Mouse (Mus musculus): ENCODE results near the gene E4f1. TPM values are rescaled to one million over a fixed set of nuclear protein-coding genes. Genes with fewer than 3 reads are reported as not detected.
"Not testable (repeated sequence)": the region's sequence is repeated elsewhere in the genome, so short reads cannot be mapped to it uniquely, and the experiment has no call there.

Gene E4f1
- polyA plus RNA-seq, 1 experiment from 2014 or later, result 8.3 TPM

GRCm38 (mm10) chr17:24470701-24471527, 801 bp upstream of the E4f1 start:
- Histone ChIP-seq H3K9ac (ENCODE audit: low read length) (peak overlapping the region; percentile 83), H3K4me2 (ENCODE audit: low read length) (peak overlapping the region; percentile 81), H3K4me3 (ENCODE audit: low read depth, low read length) (peak overlapping the region; percentile 81), H3K27me3 (replicated peaks; ENCODE audit: control insufficient read depth, insufficient read depth, low read length) (no peaks in the 10 kb centered on the region), H3K27ac (ENCODE audit: low read depth, low read length) (peak overlapping the region; percentile 72), H3K9me3 (replicated peaks; ENCODE audit: control insufficient read depth, low read length) (no peaks in the 10 kb centered on the region), H3K36me3 (ENCODE audit: control insufficient read depth, insufficient read depth, low read length) (peaks cover 36% of the 10 kb centered on the region), H3K4me1 (ENCODE audit: control insufficient read depth, insufficient read depth, low read length) (peaks cover 17% of the 10 kb centered on the region)
- ATAC-seq, result no peak
- DNase-seq (ENCODE audit: low spot score), result no peak
- WGBS, result under 1% methylated on average over 68 of the region's 68 CpGs

GRCm38 (mm10) chr17:24469336-24469909, 690 bp downstream of the E4f1 start:
- ATAC-seq, result no peak
- no peaks in the 10 kb centered on the region for H3K9me3 ChIP-seq (replicated peaks; ENCODE audit: control insufficient read depth, low read length)
- H3K4me1 ChIP-seq (ENCODE audit: control insufficient read depth, insufficient read depth, low read length), result peaks cover 17% of the 10 kb centered on the region
- peaks cover 22% of the 10 kb centered on the region for H3K36me3 ChIP-seq (ENCODE audit: control insufficient read depth, insufficient read depth, low read length)
- DNase-seq (ENCODE audit: low spot score), result no peak
- peak overlapping the region; percentile 83 for H3K9ac ChIP-seq (ENCODE audit: low read length)
- H3K4me2 ChIP-seq (ENCODE audit: low read length), result peak overlapping the region; percentile 81
- peak overlapping the region; percentile 80 for H3K27ac ChIP-seq (ENCODE audit: low read depth, low read length)
- WGBS, result 16% methylated on average over 7 of the region's 7 CpGs
- H3K27me3 ChIP-seq (replicated peaks; ENCODE audit: control insufficient read depth, insufficient read depth, low read length), result no peaks in the 10 kb centered on the region
- H3K4me3 ChIP-seq (ENCODE audit: low read depth, low read length), result peak overlapping the region; percentile 81

GRCm38 (mm10) chr17:24468636-24469246, 1.4 kb downstream of the E4f1 start:
- no peak for DNase-seq (ENCODE audit: low spot score)
- 87% methylated on average over 5 of the region's 5 CpGs for WGBS
- ATAC-seq, result no peak
- H3K9me3 ChIP-seq (replicated peaks; ENCODE audit: control insufficient read depth, low read length), result no peaks in the 10 kb centered on the region
- peaks cover 17% of the 10 kb centered on the region for H3K4me1 ChIP-seq (ENCODE audit: control insufficient read depth, insufficient read depth, low read length)
- H3K27ac ChIP-seq (ENCODE audit: low read depth, low read length), result no peak overlapping the region
- no peak overlapping the region for H3K4me3 ChIP-seq (ENCODE audit: low read depth, low read length)
- H3K4me2 ChIP-seq (ENCODE audit: low read length), result no peak overlapping the region
- H3K36me3 ChIP-seq (ENCODE audit: control insufficient read depth, insufficient read depth, low read length), result peaks cover 15% of the 10 kb centered on the region
- H3K27me3 ChIP-seq (replicated peaks; ENCODE audit: control insufficient read depth, insufficient read depth, low read length), result no peaks in the 10 kb centered on the region
- H3K9ac ChIP-seq (ENCODE audit: low read length), result no peak overlapping the region

GRCm38 (mm10) chr17:24463374-24464133, 6.6 kb downstream of the E4f1 start:
- no peak overlapping the region for H3K4me3 ChIP-seq (ENCODE audit: low read depth, low read length)
- H3K4me2 ChIP-seq (ENCODE audit: low read length), result no peak overlapping the region
- H3K4me1 ChIP-seq (ENCODE audit: control insufficient read depth, insufficient read depth, low read length), result no peaks in the 10 kb centered on the region
- no peaks in the 10 kb centered on the region for H3K27me3 ChIP-seq (replicated peaks; ENCODE audit: control insufficient read depth, insufficient read depth, low read length)
- no peaks in the 10 kb centered on the region for H3K9me3 ChIP-seq (replicated peaks; ENCODE audit: control insufficient read depth, low read length)
- WGBS, result 63% methylated on average over 6 of the region's 6 CpGs
- DNase-seq (ENCODE audit: low spot score), result no peak
- ATAC-seq, result no peak
- H3K27ac ChIP-seq (ENCODE audit: low read depth, low read length), result no peak overlapping the region
- H3K36me3 ChIP-seq (ENCODE audit: control insufficient read depth, insufficient read depth, low read length), result no peaks in the 10 kb centered on the region
- H3K9ac ChIP-seq (ENCODE audit: low read length), result no peak overlapping the region

DNA sequence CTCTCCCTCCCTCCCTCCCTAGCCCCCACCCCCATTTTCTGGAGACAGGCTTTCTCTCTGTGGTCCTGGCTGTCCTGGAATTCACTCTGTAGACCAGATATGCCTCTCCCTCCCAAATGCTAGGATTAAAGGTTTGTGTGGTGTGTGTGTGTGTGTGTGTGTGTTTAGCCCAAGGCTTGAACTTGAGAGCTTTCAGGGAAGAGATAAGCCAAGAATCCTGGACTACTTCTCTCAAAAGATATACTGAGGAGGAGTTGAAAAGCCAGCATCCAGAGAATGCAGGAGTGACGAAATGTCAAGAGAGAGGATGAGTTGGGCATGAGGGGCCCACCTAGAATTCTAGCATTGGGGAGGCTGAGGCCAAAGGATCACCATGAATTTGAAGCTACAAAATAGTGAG, 7.2 kb downstream of the E4f1 start:
- H3K27ac ChIP-seq (ENCODE audit: low read depth, low read length), result no peak overlapping the region
- H3K4me3 ChIP-seq (ENCODE audit: low read depth, low read length), result no peak overlapping the region
- no peaks in the 10 kb centered on the region for H3K36me3 ChIP-seq (ENCODE audit: control insufficient read depth, insufficient read depth, low read length)
- H3K27me3 ChIP-seq (replicated peaks; ENCODE audit: control insufficient read depth, insufficient read depth, low read length), result no peaks in the 10 kb centered on the region
- 85% methylated on average over 1 of the region's 1 CpGs for WGBS
- no peak overlapping the region for H3K9ac ChIP-seq (ENCODE audit: low read length)
- H3K4me2 ChIP-seq (ENCODE audit: low read length), result no peak overlapping the region
- DNase-seq (ENCODE audit: low spot score) (no peak), ATAC-seq (no peak)
- no peaks in the 10 kb centered on the region for H3K9me3 ChIP-seq (replicated peaks; ENCODE audit: control insufficient read depth, low read length)
- no peaks in the 10 kb centered on the region for H3K4me1 ChIP-seq (ENCODE audit: control insufficient read depth, insufficient read depth, low read length)

DNA sequence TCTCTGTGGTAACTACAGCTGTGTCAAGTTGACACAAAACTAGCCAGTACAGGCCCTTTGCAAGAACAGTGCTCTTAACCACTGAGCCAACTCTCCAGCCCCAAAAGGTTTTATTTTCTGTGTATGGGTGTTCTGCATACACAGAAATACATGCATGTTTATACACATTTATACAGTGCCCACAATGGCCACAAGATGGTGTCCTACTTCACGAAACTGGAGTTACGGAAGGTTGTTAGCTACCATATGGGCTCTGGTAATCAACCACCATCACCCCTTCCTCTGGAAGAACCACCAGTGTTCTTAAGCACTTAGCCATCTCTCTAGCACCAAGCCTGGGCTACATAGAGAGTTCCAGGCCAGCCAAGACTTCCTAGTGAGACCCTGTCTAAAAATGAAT, 8.5 kb downstream of the E4f1 start:
- no peaks in the 10 kb centered on the region for H3K4me1 ChIP-seq (ENCODE audit: control insufficient read depth, insufficient read depth, low read length)
- H3K4me2 ChIP-seq (ENCODE audit: low read length), result no peak overlapping the region
- ATAC-seq (no peak), DNase-seq (ENCODE audit: low spot score) (peak; percentile 51)
- H3K9me3 ChIP-seq (replicated peaks; ENCODE audit: control insufficient read depth, low read length), result no peaks in the 10 kb centered on the region
- no peaks in the 10 kb centered on the region for H3K27me3 ChIP-seq (replicated peaks; ENCODE audit: control insufficient read depth, insufficient read depth, low read length)
- no peak overlapping the region for H3K4me3 ChIP-seq (ENCODE audit: low read depth, low read length)
- no peak overlapping the region for H3K9ac ChIP-seq (ENCODE audit: low read length)
- no peak overlapping the region for H3K27ac ChIP-seq (ENCODE audit: low read depth, low read length)
- H3K36me3 ChIP-seq (ENCODE audit: control insufficient read depth, insufficient read depth, low read length), result no peaks in the 10 kb centered on the region
- 58% methylated on average over 2 of the region's 2 CpGs for WGBS

DNA sequence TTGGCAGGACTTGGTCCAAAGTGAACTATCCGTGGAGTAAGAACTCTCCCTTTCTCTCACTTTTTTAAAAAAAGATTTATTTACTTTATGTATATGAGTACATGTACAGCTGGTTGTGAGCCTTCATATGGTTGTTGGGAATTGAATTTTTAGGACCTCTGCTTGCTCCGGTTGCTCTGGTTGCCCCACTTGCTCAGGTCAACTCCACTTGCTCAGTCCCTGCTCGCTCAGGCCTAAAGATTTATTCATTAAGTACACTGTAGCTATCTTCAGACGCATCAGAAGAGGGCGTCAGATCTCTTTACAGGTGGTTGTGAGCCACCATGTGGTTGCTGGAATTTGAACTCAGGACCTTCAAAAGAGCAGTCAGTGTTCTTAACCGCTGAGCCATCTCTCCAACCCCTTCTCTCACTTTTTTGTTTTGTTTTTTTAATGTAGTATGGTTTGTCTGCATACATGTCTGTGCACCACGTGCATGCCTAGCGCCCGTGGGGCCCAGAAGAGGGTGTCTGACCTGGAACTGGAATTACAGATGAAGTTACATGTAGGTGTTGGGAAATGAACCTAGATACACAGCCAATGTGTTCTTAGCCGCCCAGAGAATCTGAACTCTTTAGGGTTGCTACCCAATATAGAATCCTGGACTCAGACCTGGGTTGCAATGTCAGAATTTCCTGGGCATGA, 14.4 kb downstream of the E4f1 start:
- H3K4me2 ChIP-seq (ENCODE audit: low read length), result peak overlapping the region; percentile 82; the same call in 1 of the 2 replicates
- H3K36me3 ChIP-seq (ENCODE audit: control insufficient read depth, insufficient read depth, low read length); H3K27ac ChIP-seq (ENCODE audit: low read depth, low read length); H3K9me3 ChIP-seq (replicated peaks; ENCODE audit: control insufficient read depth, low read length); ATAC-seq; H3K4me1 ChIP-seq (ENCODE audit: control insufficient read depth, insufficient read depth, low read length); DNase-seq (ENCODE audit: low spot score); H3K9ac ChIP-seq (ENCODE audit: low read length); H3K4me3 ChIP-seq (ENCODE audit: low read depth, low read length); H3K27me3 ChIP-seq (replicated peaks; ENCODE audit: control insufficient read depth, insufficient read depth, low read length): not testable (repeated sequence)
- 49% methylated on average over 10 of the region's 10 CpGs for WGBS

- H3K9ac ChIP-seq (ENCODE audit: low read length), result peak overlapping the region; percentile 91
- H3K4me2 ChIP-seq (ENCODE audit: low read length), result peak overlapping the region; percentile 82
- peak overlapping the region; percentile 88 for H3K27ac ChIP-seq (ENCODE audit: low read depth, low read length)
- peaks cover 8% of the 10 kb centered on the region for H3K4me1 ChIP-seq (ENCODE audit: control insufficient read depth, insufficient read depth, low read length)
- DNase-seq (ENCODE audit: low spot score) (peak; percentile 100), ATAC-seq (peak; percentile 95)
- H3K36me3 ChIP-seq (ENCODE audit: control insufficient read depth, insufficient read depth, low read length), result peaks cover 16% of the 10 kb centered on the region
- H3K9me3 ChIP-seq (replicated peaks; ENCODE audit: control insufficient read depth, low read length), result no peaks in the 10 kb centered on the region
- under 1% methylated on average over 67 of the region's 67 CpGs for WGBS
- H3K4me3 ChIP-seq (ENCODE audit: low read depth, low read length), result peak overlapping the region; percentile 87
- no peaks in the 10 kb centered on the region for H3K27me3 ChIP-seq (replicated peaks; ENCODE audit: control insufficient read depth, insufficient read depth, low read length)
Observed at GRCm38 (mm10) chr17:24454756-24455522, 15.2 kb downstream of the E4f1 start.

Data from forebrain, embryonic 14.5 days (tissue).